Mouse (Mus musculus): ENCODE measurements around the gene Tmem258. TPM values are rescaled to one million over a fixed set of nuclear protein-coding genes. Genes with fewer than 3 reads are reported as not detected.

Gene Tmem258
- polyA plus RNA-seq, 1 experiment from 2014 or later: 470 TPM

GRCm38 (mm10) chr19:10247165-10247564, 43.4 kb downstream of the Tmem258 start:
- Histone ChIP-seq H3K27me3 (replicated peaks) (no peaks in the 10 kb centered on the region), H3K4me3 (replicated peaks) (no peak overlapping the region), H3K36me3 (no peaks in the 10 kb centered on the region), H3K4me1 (replicated peaks) (peaks cover 14% of the 10 kb centered on the region), H3K27ac (no peak overlapping the region), H3K4me2 (replicated peaks) (no peak overlapping the region), H3K9ac (no peak overlapping the region), H3K9me3 (no peaks in the 10 kb centered on the region)
- WGBS: 33% methylated on average over 6 of the region's 6 CpGs
- ATAC-seq: no peak

DNA sequence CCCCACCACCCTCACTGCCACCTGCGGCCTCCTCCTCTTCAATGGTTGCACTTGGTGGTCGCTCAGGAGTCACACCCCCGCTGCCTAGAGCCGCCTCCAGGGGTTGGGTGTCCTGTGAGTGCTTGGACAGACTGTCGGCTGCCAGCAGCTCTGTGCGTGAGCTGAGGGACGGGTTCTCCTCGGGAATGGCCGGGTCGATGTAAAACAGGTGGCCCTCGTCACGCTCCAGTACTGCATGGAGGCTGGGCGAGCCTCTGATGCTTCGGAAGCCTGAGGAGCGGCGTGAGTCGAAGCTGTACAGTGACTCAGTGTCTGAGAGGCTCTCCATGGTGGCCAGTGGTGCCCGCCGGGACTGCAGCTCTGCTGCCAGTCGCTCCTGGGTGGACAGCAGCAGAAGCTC, 44.3 kb downstream of the Tmem258 start:
- no peak overlapping the region for H3K9ac ChIP-seq
- H3K27ac ChIP-seq: no peak overlapping the region
- no peak overlapping the region for H3K4me3 ChIP-seq (replicated peaks)
- no peaks in the 10 kb centered on the region for H3K36me3 ChIP-seq
- no peak overlapping the region for H3K4me2 ChIP-seq (replicated peaks)
- 39% methylated on average over 20 of the region's 20 CpGs for WGBS
- peaks cover 14% of the 10 kb centered on the region for H3K4me1 ChIP-seq (replicated peaks)
- peak; percentile 63 for ATAC-seq
- no peaks in the 10 kb centered on the region for H3K9me3 ChIP-seq
- no peaks in the 10 kb centered on the region for H3K27me3 ChIP-seq (replicated peaks)

Other genes with a start within 250 kb of the Tmem258 start
- gene Fth1, start 223.4 kb upstream of the Tmem258 start, polyA plus RNA-seq (2015; fragmentation: Nextera tagmentation; extraction: Ambion mirVana): 1,893 and 1,941 TPM in 2 replicates
- 0.50 and 0.58 TPM in 2 replicates for gene Best1, start 202.4 kb upstream of the Tmem258 start, polyA plus RNA-seq (2015; fragmentation: Nextera tagmentation; extraction: Ambion mirVana)
- 34.7 and 35.0 TPM in 2 replicates for gene Rab3il1, start 202.3 kb upstream of the Tmem258 start, polyA plus RNA-seq (2015; fragmentation: Nextera tagmentation; extraction: Ambion mirVana)
- gene Fads3, start 162.4 kb upstream of the Tmem258 start, polyA plus RNA-seq (2015; fragmentation: Nextera tagmentation; extraction: Ambion mirVana): 15.1 and 16.3 TPM in 2 replicates
- gene Fads2, start 102.3 kb upstream of the Tmem258 start, polyA plus RNA-seq (2015; fragmentation: Nextera tagmentation; extraction: Ambion mirVana): 194 and 205 TPM in 2 replicates
- 145 and 146 TPM in 2 replicates for gene Fads1, start 21.1 kb upstream of the Tmem258 start, polyA plus RNA-seq (2015; fragmentation: Nextera tagmentation; extraction: Ambion mirVana)
- gene Fen1, start 155 bp downstream of the Tmem258 start, polyA plus RNA-seq (2015; fragmentation: Nextera tagmentation; extraction: Ambion mirVana): 92.2 and 97.4 TPM in 2 replicates
- 12.0 and 14.4 TPM in 2 replicates for gene Myrf, start 36.7 kb downstream of the Tmem258 start, polyA plus RNA-seq (2015; fragmentation: Nextera tagmentation; extraction: Ambion mirVana)
- 3.5 and 3.6 TPM in 2 replicates for gene Dagla, start 100.9 kb downstream of the Tmem258 start, polyA plus RNA-seq (2015; fragmentation: Nextera tagmentation; extraction: Ambion mirVana)
- 1.7 and 3.1 TPM in 2 replicates for gene Syt7, start 185.1 kb downstream of the Tmem258 start, polyA plus RNA-seq (2015; fragmentation: Nextera tagmentation; extraction: Ambion mirVana)